Mouse (Mus musculus) heart, adult 2 months (tissue): Measurements from ENCODE around the gene Yap1.

Experiments
- CTCF ChIP-seq: fragments of 200-600 bp; IDR thresholded peaks from 2 replicates; pipeline ENCODE4 v1.8.1; 2022; ENCODE audit warnings: antibody characterized with exemption, mild to moderate bottlenecking, moderate library complexity
- EP300 ChIP-seq: fragments of 200-500 bp; IDR thresholded peaks from 2 replicates; pipeline ENCODE4 v1.6.1; 2011; ENCODE audit warnings: low read depth, low read length, control low read depth; ENCODE audit not compliant: insufficient read depth
- POLR2A ChIP-seq: fragments of 200-500 bp; IDR thresholded peaks from 2 replicates; pipeline ENCODE4 v1.6.1; 2011; ENCODE audit warnings: mild to moderate bottlenecking, low read depth, low read length, control low read depth; ENCODE audit not compliant: insufficient read depth

DNA sequence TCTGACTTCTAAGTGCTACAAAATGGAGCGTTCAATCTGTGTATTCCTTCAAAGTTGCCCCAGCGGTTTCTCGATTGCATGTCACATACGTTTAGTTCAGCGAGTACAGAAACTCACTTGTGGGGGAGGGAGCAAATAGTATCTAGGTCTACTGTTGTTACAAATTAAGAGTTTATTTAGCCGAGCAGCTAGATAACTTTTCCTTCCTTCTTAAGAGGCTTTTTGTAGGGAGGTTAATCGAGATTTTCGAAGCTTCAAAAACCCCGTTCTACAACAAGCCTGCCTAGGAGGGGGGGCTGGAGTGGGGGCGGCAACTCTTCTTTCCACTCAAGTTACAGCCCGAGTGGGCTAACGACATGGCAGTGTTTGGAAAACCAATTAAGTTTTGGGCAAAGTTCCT is 1.6 kb downstream of the Yap1 start:
- TF ChIP-seq CTCF, result no peak
- TF ChIP-seq POLR2A, result no peak
- no peak for TF ChIP-seq EP300
